Mouse (Mus musculus): Measurements from ENCODE around the gene Scamp5.

- no peak for TF ChIP-seq POLR2A (IDR thresholded peaks at IDR 0.05; ENCODE audit: borderline replicate concordance, insufficient read depth, low read length)
- no peak for TF ChIP-seq CTCF (IDR thresholded peaks at IDR 0.05; ENCODE audit: borderline replicate concordance, insufficient read depth, low read depth, low read length)
These were observed 35.2 kb upstream of the Scamp5 start for GRCm38 (mm10) chr9:57502911-57503621.

All from cerebellum, adult 2 months (tissue).